Mouse (Mus musculus) right cerebral cortex, adult 18-20 months (tissue): ENCODE results near the gene Padi4.

Experiments used
- DNase-seq: peaks from one replicate; pipeline ENCODE4 v3.0.0; 2022; ENCODE audit warnings: mixed read lengths

The Padi4 gene

GRCm38 (mm10) chr4:140731654-140732053 is 42.4 kb downstream of the Padi4 start:
- DNase-seq: no peak

GRCm38 (mm10) chr4:140726907-140727306 is 47.1 kb downstream of the Padi4 start:
- no peak for DNase-seq

GRCm38 (mm10) chr4:140724739-140725138 is 49.3 kb downstream of the Padi4 start:
- DNase-seq: peak; percentile 56

GRCm38 (mm10) chr4:140723801-140724200 is 50.2 kb downstream of the Padi4 start:
- DNase-seq: no peak

- no peak for DNase-seq
Measured at GRCm38 (mm10) chr4:140723192-140723591, 50.8 kb downstream of the Padi4 start.

- no peak for DNase-seq
Measured at GRCm38 (mm10) chr4:140722710-140723109, 51.3 kb downstream of the Padi4 start.

- no peak for DNase-seq
Measured at GRCm38 (mm10) chr4:140721968-140722490, 52.0 kb downstream of the Padi4 start.

GRCm38 (mm10) chr4:140720091-140720490 is 53.9 kb downstream of the Padi4 start:
- DNase-seq: no peak

GRCm38 (mm10) chr4:140718436-140718835 is 55.6 kb downstream of the Padi4 start:
- no peak for DNase-seq

- DNase-seq: no peak
Measured at GRCm38 (mm10) chr4:140716994-140717393, 57.0 kb downstream of the Padi4 start.

GRCm38 (mm10) chr4:140714586-140714985 is 59.5 kb downstream of the Padi4 start:
- DNase-seq: no peak

GRCm38 (mm10) chr4:140713480-140714365 is 60.3 kb downstream of the Padi4 start:
- peak; percentile 98 for DNase-seq

GRCm38 (mm10) chr4:140711360-140711759 is 62.7 kb downstream of the Padi4 start:
- no peak for DNase-seq

- DNase-seq: no peak
Measured at GRCm38 (mm10) chr4:140710781-140711180, 63.3 kb downstream of the Padi4 start.

- DNase-seq: no peak
Measured at GRCm38 (mm10) chr4:140709617-140710016, 64.4 kb downstream of the Padi4 start.

GRCm38 (mm10) chr4:140709111-140709510 is 64.9 kb downstream of the Padi4 start:
- DNase-seq: no peak

- DNase-seq: no peak
Measured at GRCm38 (mm10) chr4:140708297-140708927, 65.6 kb downstream of the Padi4 start.

- DNase-seq: no peak
Measured at GRCm38 (mm10) chr4:140707615-140708014, 66.4 kb downstream of the Padi4 start.

- no peak for DNase-seq
Measured at GRCm38 (mm10) chr4:140704166-140704565, 69.9 kb downstream of the Padi4 start.

- no peak for DNase-seq
Measured at GRCm38 (mm10) chr4:140703636-140704035, 70.4 kb downstream of the Padi4 start.

- DNase-seq: peak; percentile 85
Measured at GRCm38 (mm10) chr4:140702611-140703327, 71.3 kb downstream of the Padi4 start.

GRCm38 (mm10) chr4:140701716-140702561 is 72.1 kb downstream of the Padi4 start:
- DNase-seq: peak; percentile 32
